Mouse (Mus musculus): Measurements from ENCODE around the gene Kcnh3.

The Kcnh3 gene

DNA sequence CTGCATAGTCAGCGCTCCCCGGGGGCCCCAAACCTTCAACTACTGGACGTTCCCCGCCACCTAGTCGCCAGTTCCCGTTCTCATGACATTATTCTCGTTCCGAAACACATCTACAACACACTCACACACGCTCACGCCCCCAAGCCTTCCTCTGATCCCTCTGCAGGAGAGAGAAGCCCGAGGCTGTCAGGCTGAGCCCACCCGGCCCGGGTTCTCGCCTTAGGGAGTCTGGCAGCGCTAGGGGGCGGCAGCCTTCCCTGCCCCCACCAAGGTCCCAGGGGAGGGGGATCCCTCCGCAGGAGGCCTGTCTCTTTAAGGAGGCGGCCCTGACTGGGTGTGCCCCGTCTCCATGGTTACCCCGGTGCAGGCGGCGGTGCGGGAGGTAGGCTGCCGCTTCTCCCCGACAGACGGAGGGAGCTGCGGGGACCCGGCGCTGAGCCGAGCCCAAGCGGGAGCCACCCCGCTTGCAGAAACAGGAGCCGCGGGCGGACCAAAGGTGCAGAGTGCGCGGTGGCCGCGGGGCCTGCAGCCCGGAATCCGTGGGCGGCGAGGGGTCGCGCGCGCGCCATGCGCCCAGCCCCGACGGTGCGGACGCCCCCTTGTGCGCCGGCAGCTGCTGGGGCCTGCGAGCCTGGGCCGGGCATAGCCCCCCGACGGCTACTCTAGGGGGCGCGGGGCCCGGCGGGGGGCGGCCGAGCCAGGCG lies at the start of gene Kcnh3:
Kcnh3 (plus strand) TSS at position 654 of the 704 bp plus-strand sequence.
- peak; percentile 74 for DNase-seq (ENCODE audit: low spot score)

DNA sequence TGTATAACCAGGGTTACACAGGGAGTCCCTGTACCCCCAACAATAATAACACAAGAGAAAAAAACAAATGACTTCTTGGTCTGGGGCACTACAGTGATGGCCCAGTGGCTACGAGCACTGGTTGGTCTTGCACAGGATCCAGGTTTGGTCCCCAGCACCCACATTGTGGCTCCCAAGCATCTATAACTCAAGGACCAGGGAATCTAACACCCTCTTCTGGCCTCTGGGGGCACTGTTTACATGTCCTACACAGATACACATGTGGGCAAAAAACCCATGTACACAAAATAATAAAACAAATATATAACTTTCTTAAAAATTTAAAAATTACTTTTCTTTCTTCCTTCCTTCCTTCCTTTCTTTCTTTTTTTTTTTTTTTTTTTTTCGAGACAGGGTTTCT lies 45.0 kb upstream of the Kcnh3 start:
- no peak for DNase-seq (ENCODE audit: low spot score)

DNA sequence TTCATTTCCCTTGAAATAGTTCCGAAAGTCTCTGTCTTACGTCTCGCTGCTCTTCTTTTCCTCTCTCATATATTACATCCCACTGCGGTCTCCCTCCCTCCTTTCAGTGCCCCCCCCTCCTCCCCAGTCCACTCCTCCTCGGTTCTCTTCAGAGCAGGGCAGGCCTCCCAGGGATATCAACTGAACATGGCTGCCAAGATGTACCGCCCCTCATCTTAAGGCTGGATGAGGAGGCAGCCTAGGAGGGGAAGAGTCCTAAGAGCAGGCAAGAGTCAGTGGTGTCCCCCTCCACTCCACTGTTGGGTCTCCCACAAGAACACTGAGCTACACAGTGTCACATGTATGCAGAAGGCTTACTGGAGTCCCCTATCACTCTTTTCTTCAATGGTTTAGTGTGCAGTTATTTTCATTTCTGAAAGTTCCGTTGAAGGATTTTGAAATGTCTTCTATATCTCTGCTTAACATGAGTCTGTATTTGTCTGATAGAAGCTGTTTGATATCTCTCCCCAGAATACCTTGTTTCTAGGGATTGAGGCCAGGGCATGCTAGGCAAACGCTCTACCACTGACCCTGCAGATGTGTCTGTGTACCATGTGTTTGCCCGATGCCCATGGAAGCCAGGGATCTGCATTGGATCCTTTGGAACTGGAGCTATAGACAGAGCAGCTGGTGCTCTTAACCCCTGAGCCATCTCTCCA lies 40.3 kb upstream of the Kcnh3 start:
- DNase-seq (ENCODE audit: low spot score): no peak

DNA sequence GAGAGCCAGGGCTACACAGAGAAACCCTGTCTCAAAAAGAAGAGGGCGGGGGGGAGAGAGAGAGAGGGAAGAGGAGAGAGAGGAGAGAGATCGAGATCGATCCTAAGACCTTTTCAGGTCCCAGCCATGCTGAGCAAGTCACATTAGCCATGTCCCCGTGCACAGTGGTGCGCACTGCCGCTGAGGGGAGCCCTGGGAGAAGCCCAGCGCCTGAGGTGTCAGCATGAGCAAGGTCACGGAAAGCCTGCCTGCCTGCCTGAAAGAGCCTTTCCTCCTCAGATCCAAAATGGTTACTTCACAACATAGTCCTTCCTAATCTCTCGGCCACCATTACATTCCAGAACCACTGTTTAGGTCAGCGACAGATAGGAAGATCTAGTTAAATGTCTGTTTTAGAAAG lies 30.3 kb upstream of the Kcnh3 start:
- no peak for DNase-seq (ENCODE audit: low spot score)

DNA sequence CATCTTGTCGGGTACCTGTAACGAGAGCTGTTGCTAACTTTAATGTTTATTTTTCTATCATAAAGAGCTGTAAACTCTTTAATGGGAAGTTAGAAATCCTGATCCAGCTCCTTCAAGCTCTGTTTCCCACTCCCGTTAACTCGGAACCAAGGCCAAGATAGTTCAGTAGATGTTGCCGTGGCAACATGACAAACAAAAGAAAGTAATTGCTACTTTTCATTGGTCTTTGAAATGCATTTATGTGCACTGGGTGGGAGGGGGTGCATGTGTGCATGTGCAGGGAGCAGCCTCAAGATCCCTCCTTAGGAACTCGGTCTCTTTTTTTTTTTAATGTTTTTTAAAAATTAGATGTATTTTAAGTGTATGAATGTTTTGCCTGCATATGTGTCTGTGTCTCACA lies 29.6 kb upstream of the Kcnh3 start:
- DNase-seq (ENCODE audit: low spot score): no peak

DNA sequence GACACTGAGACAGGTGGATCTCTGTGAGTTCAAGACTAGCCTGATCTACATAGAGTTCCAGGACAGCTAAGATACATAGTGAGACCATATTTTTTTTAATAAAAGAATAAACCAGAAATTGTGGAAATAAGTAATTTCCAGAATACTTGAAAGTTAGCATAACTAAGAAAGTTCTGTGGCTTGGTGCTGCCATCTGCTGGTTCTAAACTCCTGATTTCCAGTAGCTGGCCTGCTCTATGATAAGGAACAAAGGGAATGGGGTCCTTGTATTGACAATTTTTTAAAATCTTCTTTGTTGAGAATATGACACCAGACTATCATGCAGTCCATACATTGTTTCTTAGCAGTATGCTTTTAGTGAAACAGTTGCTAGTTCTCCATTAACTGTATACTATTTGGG lies 25.9 kb upstream of the Kcnh3 start:
- peak; percentile 62 for DNase-seq (ENCODE audit: low spot score)

DNA sequence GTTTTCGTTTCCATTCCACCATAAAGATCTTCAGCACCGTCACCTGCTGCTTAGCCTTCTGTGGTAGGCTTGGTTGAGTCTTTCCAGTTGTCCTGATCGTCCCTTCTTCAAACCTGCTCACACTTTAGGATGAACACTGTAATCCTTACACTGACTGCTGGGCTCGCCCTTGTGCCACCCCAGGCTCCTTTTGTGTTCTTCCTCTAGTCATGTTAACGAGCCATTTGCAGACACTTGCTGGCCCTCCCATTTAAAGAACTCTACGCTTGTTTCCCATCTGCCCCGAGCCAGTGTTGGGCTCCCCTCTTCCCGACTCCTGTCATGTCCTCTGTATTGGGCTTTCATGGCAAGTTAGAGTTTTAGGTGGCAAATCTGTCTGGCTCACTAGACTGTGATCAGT lies 18.7 kb upstream of the Kcnh3 start:
- DNase-seq (ENCODE audit: low spot score): no peak

DNA sequence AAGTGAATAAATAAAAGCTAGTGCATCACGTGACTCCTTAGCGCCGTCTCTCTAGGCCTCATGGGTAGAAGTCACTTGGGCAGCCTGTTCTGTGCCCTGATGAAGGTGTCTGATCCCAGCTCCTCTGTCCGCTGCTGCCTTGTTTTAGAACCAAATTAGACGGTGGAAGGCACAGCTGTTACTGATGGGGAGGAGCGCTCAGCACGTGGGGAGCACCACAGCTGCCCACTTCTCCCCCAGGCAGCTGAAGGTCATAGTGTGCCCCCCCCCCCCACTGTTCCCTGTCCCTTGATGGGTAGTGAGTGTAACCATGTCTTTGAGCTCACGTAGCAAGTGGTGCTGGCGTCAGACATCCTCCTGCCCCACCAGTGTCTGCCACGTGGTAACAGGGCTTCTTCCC lies 11.5 kb upstream of the Kcnh3 start:
- DNase-seq (ENCODE audit: low spot score): no peak

DNA sequence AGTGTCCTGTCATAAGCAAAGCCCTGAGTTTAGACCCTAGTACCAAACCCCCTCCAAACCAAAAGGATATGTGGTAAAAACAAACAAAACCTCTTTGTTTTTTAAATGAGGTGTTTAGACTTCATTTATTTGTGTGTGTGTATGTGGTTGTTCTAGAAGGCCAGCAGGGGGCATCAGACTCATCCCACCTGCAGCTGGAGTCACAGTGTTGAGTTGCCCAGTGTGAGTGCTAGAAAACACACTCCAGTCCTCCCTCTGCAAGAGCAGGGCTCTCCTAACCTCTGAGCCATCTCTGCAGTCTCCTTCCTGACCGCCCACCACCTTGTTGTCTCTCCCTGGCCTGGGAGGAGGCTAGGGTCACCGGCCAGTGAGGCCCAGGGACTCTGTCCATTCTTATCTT lies 9.7 kb upstream of the Kcnh3 start:
- DNase-seq (ENCODE audit: low spot score): no peak

DNA sequence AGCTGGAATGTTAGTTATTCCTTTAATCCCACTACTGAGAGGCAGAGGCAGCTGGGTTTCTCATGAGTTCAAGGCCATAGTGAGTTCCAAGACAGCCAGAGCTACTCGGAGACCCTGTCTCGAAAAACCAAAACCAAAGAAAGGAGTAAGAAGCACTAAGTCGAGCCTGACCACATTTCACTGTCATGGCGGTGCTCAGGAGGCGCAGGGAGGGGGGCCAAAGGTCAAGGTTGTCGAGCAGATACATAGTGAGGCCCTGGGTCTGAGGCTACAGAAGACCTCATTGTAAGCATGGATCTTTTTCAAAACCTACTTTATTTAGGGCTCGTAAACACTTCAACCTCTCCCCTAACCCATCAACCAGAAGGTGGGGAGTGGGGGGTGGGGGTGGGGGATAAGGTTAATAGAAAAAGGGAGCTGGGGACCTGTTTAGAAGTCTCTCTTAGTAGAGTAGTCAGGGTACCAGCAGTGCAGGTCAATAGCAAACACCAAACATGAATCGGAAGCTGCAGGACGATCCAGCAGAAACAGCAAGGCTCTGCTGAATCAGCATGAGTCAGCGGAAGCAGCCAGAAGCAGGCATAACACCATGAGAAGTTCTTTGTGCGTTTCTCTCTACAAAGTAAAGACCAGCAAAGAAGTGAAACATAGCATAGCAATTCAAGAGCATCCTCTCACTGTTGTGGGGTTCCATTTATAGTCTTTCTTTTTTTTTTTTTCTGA lies 8.8 kb upstream of the Kcnh3 start:
- DNase-seq (ENCODE audit: low spot score): no peak

DNA sequence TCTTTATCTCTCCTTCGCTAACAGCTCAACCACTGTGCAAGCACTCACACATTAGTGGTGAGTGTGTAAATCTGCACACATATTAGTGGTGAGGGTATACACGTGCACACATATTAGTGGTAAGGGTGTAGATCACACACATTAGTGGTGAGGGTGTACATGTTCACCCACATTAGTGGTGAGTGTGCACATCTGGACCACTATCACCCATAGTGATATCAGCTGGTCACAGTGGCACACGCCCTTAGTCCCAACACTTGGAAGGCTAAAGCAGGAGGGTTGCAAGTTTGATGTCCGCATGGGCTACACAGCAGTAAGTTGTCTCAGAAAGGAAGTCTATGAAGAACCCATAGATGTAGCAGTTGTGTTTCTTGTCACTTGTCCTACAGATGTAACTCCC lies 7.0 kb upstream of the Kcnh3 start:
- no peak for DNase-seq (ENCODE audit: low spot score)

DNA sequence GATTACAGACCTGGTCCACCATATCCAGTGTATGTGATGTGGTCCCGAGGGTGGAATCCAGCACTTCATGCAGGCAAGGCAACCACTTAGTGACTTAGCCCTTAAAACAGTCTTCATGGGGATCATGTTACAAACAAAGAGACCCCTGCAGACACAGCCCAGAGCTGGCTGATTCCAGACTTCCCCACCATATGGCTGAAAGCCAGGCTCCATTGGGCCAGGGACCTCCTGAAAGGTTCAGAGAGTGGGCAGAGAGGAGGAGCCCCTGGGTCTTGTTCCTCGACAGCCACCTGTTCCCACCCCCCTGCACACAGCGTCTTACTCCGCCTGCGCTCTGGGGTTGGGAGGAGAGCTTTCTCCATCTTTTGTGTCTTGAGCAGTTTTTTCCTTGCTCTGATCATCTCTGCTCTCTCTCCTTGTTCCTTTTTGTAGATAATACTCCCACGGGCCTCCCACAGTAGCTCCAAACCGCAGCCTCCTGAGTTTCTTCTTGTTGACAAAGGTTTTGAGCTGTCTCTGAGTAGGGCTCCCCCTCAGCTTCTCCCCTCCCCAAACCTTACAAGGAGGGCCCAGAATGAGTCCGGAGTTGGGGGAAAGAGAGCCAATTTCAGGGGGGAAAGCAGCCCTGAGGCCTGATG lies 3.2 kb upstream of the Kcnh3 start:
- DNase-seq (ENCODE audit: low spot score): no peak

DNA sequence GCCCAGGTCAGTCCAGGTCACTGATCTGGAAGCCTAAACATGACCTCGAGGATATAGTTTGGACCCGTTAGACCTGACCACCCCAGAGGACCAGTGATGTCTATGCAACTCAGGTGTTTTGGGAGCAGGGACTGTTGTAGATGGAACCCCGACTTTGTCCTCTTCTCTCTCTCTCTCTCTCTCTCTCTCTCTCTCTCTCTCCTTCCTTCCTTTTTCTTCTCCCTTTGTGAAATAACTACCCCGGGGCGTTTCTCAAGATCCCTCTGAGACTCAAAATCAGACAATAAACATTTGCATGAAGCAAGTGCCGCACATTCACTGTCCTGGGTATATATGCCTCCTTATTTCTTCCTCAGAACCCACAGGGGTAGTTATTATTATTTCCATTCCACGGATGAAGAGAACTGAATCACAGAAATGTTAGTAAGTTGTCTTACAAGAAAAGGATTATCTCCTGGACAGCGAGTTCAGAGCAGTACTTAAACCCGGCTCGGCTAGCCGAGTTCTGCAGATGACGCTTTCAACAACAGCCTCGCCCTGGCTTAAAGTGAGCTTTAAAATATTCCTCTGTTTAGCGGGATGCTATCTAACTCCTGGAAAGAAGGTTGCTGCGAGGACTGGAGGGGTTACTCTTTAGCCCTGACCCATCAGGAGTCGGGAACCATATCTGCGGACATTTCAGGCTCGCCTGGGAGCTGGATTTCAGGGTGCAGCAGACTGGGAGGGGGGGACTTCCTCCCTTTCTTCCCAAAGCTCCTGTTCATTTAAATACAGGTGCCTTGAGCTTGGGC lies 1.7 kb upstream of the Kcnh3 start:
- peak; percentile 31 for DNase-seq (ENCODE audit: low spot score)

DNA sequence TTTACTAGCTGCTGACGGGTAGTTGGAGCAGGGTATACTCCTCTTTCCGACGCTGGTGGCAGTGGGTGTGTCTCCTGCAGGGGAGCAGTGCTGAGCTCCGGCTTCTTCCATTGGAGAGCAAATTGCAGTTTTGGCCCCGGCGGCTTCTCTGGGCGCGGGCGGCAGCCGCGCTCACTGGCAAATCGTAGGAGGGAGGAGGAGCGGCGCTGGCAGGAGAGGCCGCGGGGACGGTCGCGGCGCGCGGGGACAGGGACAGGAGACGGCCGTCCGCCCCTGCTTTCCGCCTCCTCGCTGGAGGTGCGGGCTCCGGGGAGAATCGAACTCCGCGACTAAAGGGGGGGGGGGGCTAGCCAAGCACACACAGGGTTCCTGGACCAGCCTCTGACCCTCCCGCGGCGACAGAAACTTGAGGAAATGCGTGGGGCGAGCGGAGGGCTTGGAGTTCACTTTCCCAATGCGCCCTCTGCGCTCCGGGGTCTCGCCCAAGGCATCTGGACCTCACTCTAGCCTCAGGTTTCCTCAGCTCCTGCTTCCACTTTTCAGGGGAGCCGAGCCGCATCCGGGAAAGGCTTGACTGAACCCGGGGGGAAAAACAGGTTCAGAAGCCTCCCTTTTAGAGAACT lies 965 bp upstream of the Kcnh3 start:
- peak; percentile 69 for DNase-seq (ENCODE audit: low spot score)

DNA sequence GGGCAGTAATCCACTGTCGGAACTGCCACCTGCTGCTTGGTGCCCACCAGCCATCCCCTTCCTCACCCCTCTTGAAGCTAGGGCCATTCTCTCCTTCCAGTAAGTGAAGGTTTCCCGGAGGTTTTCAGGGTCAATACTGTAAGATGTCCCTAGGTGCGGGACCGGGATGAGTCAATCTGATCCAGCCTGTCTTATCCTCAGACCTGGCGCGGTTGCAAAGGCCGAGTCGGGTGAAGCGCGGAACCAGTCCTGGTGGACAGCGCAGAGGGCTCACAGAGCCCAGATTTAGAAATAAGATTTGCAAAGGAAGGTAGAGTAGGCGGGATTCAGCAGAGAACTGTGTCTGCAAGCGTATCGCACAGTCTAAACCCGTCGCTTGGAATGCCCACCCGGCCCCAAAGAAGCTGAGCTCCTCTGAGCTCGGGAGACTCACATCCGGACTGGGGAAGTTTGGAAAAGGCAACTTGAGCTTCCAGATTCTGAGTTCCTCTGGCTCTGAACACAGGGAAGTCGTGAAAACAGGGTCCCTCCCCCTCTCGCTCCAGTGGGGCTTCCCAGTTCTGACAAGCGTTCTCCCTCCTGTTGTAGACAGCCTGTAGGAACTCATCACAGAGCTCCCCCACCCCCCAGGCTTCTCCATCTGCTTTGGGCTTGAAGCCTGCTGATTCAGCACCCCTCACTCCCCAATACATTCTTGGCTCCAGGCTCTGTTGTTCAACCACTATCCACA lies 585 bp downstream of the Kcnh3 start:
- DNase-seq (ENCODE audit: low spot score): peak; percentile 45

DNA sequence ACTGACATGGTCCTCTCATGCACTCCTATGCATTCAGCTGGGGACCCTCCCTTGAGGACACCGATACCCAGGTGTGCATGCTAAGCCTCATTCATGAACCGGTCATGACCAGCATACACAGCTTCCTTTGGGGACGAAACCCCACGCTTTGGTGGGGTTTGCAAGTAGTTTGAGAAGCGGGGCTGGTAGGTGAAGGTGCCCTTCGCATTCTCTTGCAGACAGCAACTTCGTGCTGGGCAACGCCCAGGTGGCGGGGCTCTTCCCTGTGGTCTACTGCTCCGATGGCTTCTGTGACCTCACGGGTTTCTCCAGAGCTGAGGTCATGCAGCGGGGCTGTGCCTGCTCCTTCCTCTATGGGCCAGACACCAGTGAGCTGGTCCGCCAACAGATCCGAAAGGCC lies 1.4 kb downstream of the Kcnh3 start:
- DNase-seq (ENCODE audit: low spot score): no peak

DNA sequence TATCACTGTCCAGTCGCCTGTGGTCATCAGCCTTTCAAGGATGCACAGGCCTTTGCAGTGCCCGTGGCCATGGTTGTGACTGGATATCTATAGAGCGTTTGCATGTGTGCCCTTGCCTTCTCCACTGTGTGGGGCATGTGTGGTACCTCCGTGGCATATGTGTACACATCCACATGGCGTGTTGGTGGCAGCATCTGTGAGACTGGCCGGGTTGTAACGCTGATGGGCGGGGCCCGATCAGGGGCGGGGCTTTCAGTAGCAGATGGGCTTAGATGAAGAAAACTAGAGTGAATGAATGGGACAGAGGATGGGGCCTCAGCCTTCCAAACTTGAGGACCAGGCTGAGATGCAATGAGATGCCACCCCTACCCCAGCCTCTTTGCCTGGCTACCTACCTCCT lies 7.3 kb downstream of the Kcnh3 start:
- no peak for DNase-seq (ENCODE audit: low spot score)

DNA sequence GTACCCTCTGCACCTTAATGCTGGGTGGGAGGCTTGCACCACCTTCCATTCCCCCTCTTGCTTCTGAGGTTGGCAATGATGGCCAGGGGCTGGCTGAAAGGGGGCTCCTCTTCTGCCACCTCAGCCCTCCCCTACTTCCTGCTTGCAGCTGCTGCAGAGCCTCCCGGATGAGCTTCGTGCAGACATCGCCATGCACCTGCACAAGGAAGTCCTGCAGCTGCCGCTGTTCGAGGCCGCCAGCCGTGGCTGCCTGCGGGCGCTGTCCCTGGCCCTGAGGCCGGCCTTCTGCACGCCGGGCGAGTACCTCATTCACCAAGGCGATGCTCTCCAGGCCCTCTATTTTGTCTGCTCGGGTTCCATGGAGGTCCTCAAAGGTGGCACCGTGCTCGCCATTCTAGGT lies 9.1 kb downstream of the Kcnh3 start:
- DNase-seq (ENCODE audit: low spot score): no peak

DNA sequence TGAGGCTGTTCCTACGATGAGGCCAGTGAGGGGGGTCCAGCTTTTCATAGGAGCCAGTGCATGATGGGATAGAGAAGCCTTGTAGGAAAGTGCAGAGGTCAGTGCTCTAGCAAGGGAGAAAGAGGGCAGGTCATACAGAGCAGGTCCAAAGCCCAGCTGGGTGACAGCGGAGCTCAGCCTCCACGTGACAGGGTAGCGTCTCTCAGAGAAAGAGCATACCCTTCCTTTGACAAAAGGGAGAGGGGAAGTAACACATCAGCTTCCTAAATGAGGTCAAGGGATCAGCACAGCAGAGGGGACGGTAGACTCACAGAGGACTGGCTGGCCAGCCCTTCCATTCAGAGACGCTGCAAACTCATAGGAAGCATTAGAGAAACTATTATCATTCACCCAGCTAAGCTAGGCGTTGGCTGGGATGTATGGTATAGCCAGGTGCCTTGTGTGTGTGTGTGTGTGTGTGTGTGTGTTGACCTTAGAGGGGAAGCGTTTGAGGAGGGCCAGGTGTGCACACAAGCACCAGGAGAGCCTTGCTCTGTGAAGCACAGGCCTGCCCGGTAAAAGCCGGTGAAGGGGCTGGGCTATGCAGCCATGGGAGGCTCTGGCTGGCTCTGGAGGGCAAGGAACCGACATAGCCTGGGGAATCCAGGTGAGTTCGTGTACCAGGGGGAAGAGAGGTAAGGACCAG lies 9.8 kb downstream of the Kcnh3 start:
- DNase-seq (ENCODE audit: low spot score): no peak

DNA sequence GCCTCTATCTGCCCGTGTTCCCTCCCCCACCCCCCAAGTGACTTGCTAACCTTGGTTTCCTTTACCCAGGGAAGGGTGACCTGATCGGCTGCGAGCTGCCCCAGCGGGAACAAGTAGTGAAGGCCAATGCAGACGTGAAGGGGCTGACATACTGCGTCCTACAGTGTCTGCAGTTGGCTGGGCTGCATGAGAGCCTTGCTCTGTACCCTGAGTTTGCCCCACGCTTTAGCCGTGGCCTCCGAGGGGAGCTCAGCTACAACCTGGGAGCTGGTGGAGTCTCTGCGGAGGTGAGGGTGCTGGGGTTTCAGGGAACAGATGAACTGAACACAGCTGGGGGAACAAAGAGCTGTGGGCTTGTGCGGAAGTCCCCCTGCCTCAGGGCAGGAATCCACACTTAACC lies 13.3 kb downstream of the Kcnh3 start:
- DNase-seq (ENCODE audit: low spot score): no peak
